Mouse (Mus musculus) cerebellum, postnatal 25 days (tissue): ENCODE results near the gene Pnp2.
"Not testable (repeated sequence)": the region's sequence is repeated elsewhere in the genome, so short reads cannot be mapped to it uniquely, and the experiment has no call there.

Source experiments
- DNase-seq, 2 experiments: peaks; one replicate each; pipeline ENCODE4 v3.0.0; 2021; ENCODE audit warnings: mixed read lengths in 2 of 2

Pnp2 gene

GRCm38 (mm10) chr14:50957146-50957545, 1.4 kb downstream of the Pnp2 start:
- not testable (repeated sequence) for DNase-seq

GRCm38 (mm10) chr14:50958289-50958995, 2.6 kb downstream of the Pnp2 start:
- not testable (repeated sequence) for DNase-seq

GRCm38 (mm10) chr14:50968216-50968980, 12.6 kb downstream of the Pnp2 start:
- no peak for DNase-seq

GRCm38 (mm10) chr14:50969041-50969440, 13.2 kb downstream of the Pnp2 start:
- no peak for DNase-seq

- peak; percentile 30 to 52 for DNase-seq
Observed at GRCm38 (mm10) chr14:50969558-50970544, 14.1 kb downstream of the Pnp2 start.

- no peak for DNase-seq
Observed at GRCm38 (mm10) chr14:50970822-50971221, 15.0 kb downstream of the Pnp2 start.

GRCm38 (mm10) chr14:50973054-50973453, 17.3 kb downstream of the Pnp2 start:
- not testable (repeated sequence) for DNase-seq

- DNase-seq = no peak
Observed at GRCm38 (mm10) chr14:50973700-50974099, 17.9 kb downstream of the Pnp2 start.

GRCm38 (mm10) chr14:50975001-50975400, 19.2 kb downstream of the Pnp2 start:
- no peak for DNase-seq

GRCm38 (mm10) chr14:50976674-50977073, 20.9 kb downstream of the Pnp2 start:
- no peak for DNase-seq

- DNase-seq = not testable (repeated sequence)
Observed at GRCm38 (mm10) chr14:50978451-50978850, 22.7 kb downstream of the Pnp2 start.

GRCm38 (mm10) chr14:50979631-50980030, 23.8 kb downstream of the Pnp2 start:
- no peak for DNase-seq

GRCm38 (mm10) chr14:50981207-50981606, 25.4 kb downstream of the Pnp2 start:
- DNase-seq = no peak

GRCm38 (mm10) chr14:50981837-50982236, 26.0 kb downstream of the Pnp2 start:
- no peak for DNase-seq

GRCm38 (mm10) chr14:50987668-50988067, 31.9 kb downstream of the Pnp2 start:
- no peak for DNase-seq

GRCm38 (mm10) chr14:50991037-50991436, 35.2 kb downstream of the Pnp2 start:
- no peak for DNase-seq

- no peak for DNase-seq
Observed at GRCm38 (mm10) chr14:50997088-50997487, 41.3 kb downstream of the Pnp2 start.

- no peak for DNase-seq
Observed at GRCm38 (mm10) chr14:50997999-50998666, 42.3 kb downstream of the Pnp2 start.

- no peak for DNase-seq
Observed at GRCm38 (mm10) chr14:51007152-51007801, 51.5 kb downstream of the Pnp2 start, which contains the start of gene Rnase10. TSS of gene Rnase10 (plus strand) at chr14:51007751.

GRCm38 (mm10) chr14:51007914-51008713, 52.3 kb downstream of the Pnp2 start:
- DNase-seq = no peak

- no peak for DNase-seq
Observed at GRCm38 (mm10) chr14:51008781-51009180, 53.0 kb downstream of the Pnp2 start.
